Mouse (Mus musculus) intestine, embryonic 16.5 days (tissue): ENCODE results near the gene Pkd1. TPM values are rescaled to one million over a fixed set of nuclear protein-coding genes. Genes with fewer than 3 reads are reported as not detected.

Experiments used
- ATAC-seq: fragments of 200-750 bp; cut with Nextera tagmentation; 2 replicates; pipeline ENCODE4 v1.8.0; 2017; ENCODE audit warnings: moderate TSS enrichment, moderate library complexity
- H3K27ac ChIP-seq: fragments of 300-500 bp; sonication (generic); 2 replicates; pipeline ENCODE4 v1.5.1; 2014; ENCODE audit warnings: mild to moderate bottlenecking, low read length
- H3K27me3 ChIP-seq: fragments of 300-500 bp; sonication (generic); replicated peaks from 2 replicates; pipeline ENCODE4 v1.6.1; 2014; ENCODE audit warnings: low read length, control low read depth, mixed read lengths; ENCODE audit not compliant: control insufficient read depth, insufficient read depth
- H3K36me3 ChIP-seq: fragments of 300-500 bp; sonication (generic); 2 replicates; pipeline ENCODE4 v1.6.1; 2014; ENCODE audit warnings: low read length, control low read depth; ENCODE audit not compliant: control insufficient read depth, insufficient read depth
- H3K4me1 ChIP-seq: fragments of 300-500 bp; sonication (generic); 2 replicates; pipeline ENCODE4 v1.6.1; 2014; ENCODE audit warnings: low read length, control low read depth, mixed read lengths; ENCODE audit not compliant: control insufficient read depth, insufficient read depth
- H3K4me2 ChIP-seq: fragments of 300-500 bp; sonication (generic); 2 replicates; pipeline ENCODE4 v1.6.1; 2014; ENCODE audit warnings: low read depth, low read length, control low read depth
- H3K4me3 ChIP-seq: fragments of 300-500 bp; sonication (generic); 2 replicates; pipeline ENCODE4 v1.5.1; 2014; ENCODE audit warnings: mild to moderate bottlenecking, low read length
- H3K9ac ChIP-seq: fragments of 300-500 bp; sonication (generic); 2 replicates; pipeline ENCODE4 v1.6.1; 2014; ENCODE audit warnings: low read depth, low read length
- H3K9me3 ChIP-seq: fragments of 300-500 bp; sonication (generic); 2 replicates; pipeline ENCODE4 v1.6.1; 2016; ENCODE audit warnings: low read length, control low read depth; ENCODE audit not compliant: control insufficient read depth
- WGBS: fragments of 180-500 bp; shearing (Covaris S2); extraction: QIAGEN DNeasy Blood & Tissue Kit; methylation state at CpG from one replicate; pipeline ENCODE4 v1.1.7; 2014; 5-methylcytosine and 5-hydroxymethylcytosine counted together
- polyA plus RNA-seq: library from polyadenylated mRNA; unstranded; fragments of >200 nt; fragmentation: Nextera tagmentation; extraction: Ambion mirVana; gene quantifications from 2 replicates; pipeline ENCODE4 v1.2.1, GENCODE M21; 2015

The Pkd1 gene
- polyA plus RNA-seq, 1 experiment from 2014 or later: 13.5 TPM

GRCm38 (mm10) chr17:24559146-24559545, 9.5 kb downstream of the Pkd1 start:
- no peak overlapping the region for H3K4me3 ChIP-seq
- peak overlapping the region; percentile 88 for H3K27ac ChIP-seq
- H3K4me2 ChIP-seq: peak overlapping the region; percentile 21; the same call in 1 of the 2 replicates
- peaks cover 19% of the 10 kb centered on the region for H3K4me1 ChIP-seq
- H3K9me3 ChIP-seq: no peaks in the 10 kb centered on the region
- peak; percentile 39; the same call in 1 of the 2 replicates for ATAC-seq
- H3K36me3 ChIP-seq: no peaks in the 10 kb centered on the region
- 65% methylated on average over 3 of the region's 3 CpGs for whole genome bisulfite sequencing
- no peak overlapping the region for H3K9ac ChIP-seq
- H3K27me3 ChIP-seq: no peaks in the 10 kb centered on the region

- ATAC-seq: no peak
- no peak overlapping the region for H3K4me3 ChIP-seq
- peaks cover 19% of the 10 kb centered on the region for H3K4me1 ChIP-seq
- no peak overlapping the region for H3K9ac ChIP-seq
- 90% methylated on average over 5 of the region's 5 CpGs for WGBS
- H3K9me3 ChIP-seq: no peaks in the 10 kb centered on the region
- H3K36me3 ChIP-seq: no peaks in the 10 kb centered on the region
- no peaks in the 10 kb centered on the region for H3K27me3 ChIP-seq
- no peak overlapping the region for H3K27ac ChIP-seq
- no peak overlapping the region for H3K4me2 ChIP-seq
Measured at GRCm38 (mm10) chr17:24560301-24561028, 10.8 kb downstream of the Pkd1 start.

DNA sequence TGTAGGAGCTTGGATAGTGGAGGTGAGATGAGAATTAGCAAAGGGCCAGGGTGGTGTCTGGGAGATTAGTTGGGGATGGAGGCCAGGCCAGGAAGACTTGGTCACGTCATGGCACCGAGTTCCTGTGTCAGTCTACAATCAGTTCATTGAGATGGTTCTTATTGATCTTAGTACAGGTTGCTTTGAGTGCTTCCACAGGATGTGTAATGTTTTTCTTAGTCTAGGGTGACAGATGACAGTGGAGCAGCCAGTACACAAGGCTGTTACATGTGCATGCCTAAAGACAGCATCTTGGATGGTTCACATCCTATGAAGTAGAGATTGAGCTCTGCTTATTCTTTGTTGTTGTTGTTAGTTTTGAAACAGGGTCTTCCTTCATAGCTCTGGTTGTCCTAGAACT, 12.0 kb downstream of the Pkd1 start:
- Histone ChIP-seq H3K27ac (no peak overlapping the region), H3K9me3 (no peaks in the 10 kb centered on the region), H3K4me2 (no peak overlapping the region), H3K27me3 (no peaks in the 10 kb centered on the region), H3K9ac (no peak overlapping the region), H3K4me1 (peaks cover 25% of the 10 kb centered on the region), H3K36me3 (no peaks in the 10 kb centered on the region), H3K4me3 (no peak overlapping the region)
- ATAC-seq: no peak
- 93% methylated on average over 2 of the region's 2 CpGs for WGBS

GRCm38 (mm10) chr17:24563638-24564037, 14.0 kb downstream of the Pkd1 start:
- WGBS: 75% methylated on average over 5 of the region's 5 CpGs
- H3K9ac ChIP-seq: no peak overlapping the region

GRCm38 (mm10) chr17:24564422-24564821, 14.8 kb downstream of the Pkd1 start:
- Histone ChIP-seq H3K4me3 (no peak overlapping the region), H3K9ac (no peak overlapping the region), H3K27ac (no peak overlapping the region), H3K4me1 (peaks cover 17% of the 10 kb centered on the region), H3K9me3 (no peaks in the 10 kb centered on the region), H3K4me2 (no peak overlapping the region), H3K27me3 (no peaks in the 10 kb centered on the region), H3K36me3 (no peaks in the 10 kb centered on the region)
- no peak for ATAC-seq
- 89% methylated on average over 4 of the region's 4 CpGs for WGBS

More at GRCm38 (mm10) chr17:24563638-24564037, 14.0 kb downstream of the Pkd1 start:
- H3K4me1 ChIP-seq: peaks cover 24% of the 10 kb centered on the region
- no peaks in the 10 kb centered on the region for H3K36me3 ChIP-seq
- no peak for ATAC-seq
- H3K4me3 ChIP-seq: no peak overlapping the region
- no peak overlapping the region for H3K27ac ChIP-seq
- no peaks in the 10 kb centered on the region for H3K9me3 ChIP-seq
- no peak overlapping the region for H3K4me2 ChIP-seq
- no peaks in the 10 kb centered on the region for H3K27me3 ChIP-seq

- no peaks in the 10 kb centered on the region for H3K36me3 ChIP-seq
- 75% methylated on average over 3 of the region's 3 CpGs for WGBS
- H3K27me3 ChIP-seq: no peaks in the 10 kb centered on the region
- no peak for ATAC-seq
- no peak overlapping the region for H3K27ac ChIP-seq
- no peak overlapping the region for H3K4me3 ChIP-seq
- H3K4me1 ChIP-seq: peaks cover 16% of the 10 kb centered on the region
- H3K9ac ChIP-seq: no peak overlapping the region
- H3K9me3 ChIP-seq: no peaks in the 10 kb centered on the region
- H3K4me2 ChIP-seq: no peak overlapping the region
Measured at GRCm38 (mm10) chr17:24565092-24565491, 15.5 kb downstream of the Pkd1 start.

DNA sequence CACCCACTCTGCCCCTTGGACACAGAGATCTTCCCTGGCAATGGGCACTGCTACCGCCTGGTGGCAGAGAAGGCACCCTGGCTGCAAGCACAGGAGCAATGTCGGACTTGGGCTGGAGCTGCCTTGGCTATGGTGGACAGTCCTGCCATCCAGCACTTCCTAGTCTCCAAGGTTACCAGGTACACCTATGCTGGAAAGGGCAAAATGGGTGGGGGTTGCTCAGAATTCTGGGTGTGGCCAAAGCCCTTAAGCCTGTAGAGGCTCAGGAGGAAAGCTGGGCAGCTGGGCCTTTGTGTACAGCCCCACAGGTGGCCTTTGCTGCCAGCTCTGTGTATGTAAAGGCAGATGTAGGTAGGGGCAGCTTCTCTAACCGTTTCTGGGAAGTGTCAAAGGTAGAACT, 16.2 kb downstream of the Pkd1 start:
- H3K9ac ChIP-seq: no peak overlapping the region
- H3K4me2 ChIP-seq: no peak overlapping the region
- 79% methylated on average over 3 of the region's 3 CpGs for WGBS
- H3K27ac ChIP-seq: no peak overlapping the region
- H3K4me1 ChIP-seq: peaks cover 16% of the 10 kb centered on the region
- ATAC-seq: 0 out of 2 replicates have a peak, but pooled peaks have one; percentile 12
- H3K36me3 ChIP-seq: no peaks in the 10 kb centered on the region
- H3K9me3 ChIP-seq: no peaks in the 10 kb centered on the region
- H3K4me3 ChIP-seq: no peak overlapping the region
- no peaks in the 10 kb centered on the region for H3K27me3 ChIP-seq

DNA sequence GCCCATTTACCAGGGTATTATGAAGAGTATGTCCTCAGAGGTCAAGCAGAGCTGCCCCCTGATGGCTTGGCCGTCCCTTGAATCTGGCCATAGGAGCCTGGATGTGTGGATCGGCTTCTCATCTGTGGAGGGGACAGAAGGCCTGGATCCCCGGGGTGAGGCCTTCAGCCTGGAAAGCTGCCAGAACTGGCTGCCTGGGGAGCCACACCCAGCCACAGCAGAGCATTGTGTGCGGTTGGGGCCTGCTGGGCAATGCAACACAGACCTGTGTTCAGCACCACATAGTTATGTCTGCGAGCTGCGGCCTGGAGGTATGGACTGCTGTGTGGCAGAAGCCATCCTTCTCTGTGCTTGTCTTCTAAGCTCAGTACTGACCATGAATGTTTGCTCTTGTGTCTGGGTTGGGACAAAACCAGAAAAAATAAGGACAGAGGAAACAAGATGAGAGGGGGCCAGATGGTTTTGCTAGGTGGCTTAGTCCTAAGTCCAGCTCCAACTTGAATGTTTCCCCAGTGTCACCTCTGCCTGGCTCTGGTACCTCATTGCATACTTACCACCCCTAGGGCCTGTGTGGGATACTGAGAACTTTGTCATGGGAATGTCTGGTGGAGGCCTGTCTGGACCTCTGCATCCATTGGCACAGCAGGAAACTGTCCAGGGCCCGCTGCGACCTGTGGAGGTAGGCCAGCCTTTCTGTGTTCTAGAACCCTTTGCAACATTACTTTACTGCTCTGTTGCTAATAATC, 17.6 kb downstream of the Pkd1 start:
- H3K9me3 ChIP-seq: no peaks in the 10 kb centered on the region
- H3K4me3 ChIP-seq: no peak overlapping the region
- no peaks in the 10 kb centered on the region; the same call in 1 of the 2 replicates for H3K36me3 ChIP-seq
- H3K27me3 ChIP-seq: no peaks in the 10 kb centered on the region
- H3K4me1 ChIP-seq: peaks cover 16% of the 10 kb centered on the region
- no peak overlapping the region for H3K4me2 ChIP-seq
- peak overlapping the region; percentile 40 for H3K27ac ChIP-seq
- peak; percentile 91 for ATAC-seq
- peak overlapping the region; percentile 30; the same call in 1 of the 2 replicates for H3K9ac ChIP-seq
- WGBS: 49% methylated on average over 8 of the region's 8 CpGs

DNA sequence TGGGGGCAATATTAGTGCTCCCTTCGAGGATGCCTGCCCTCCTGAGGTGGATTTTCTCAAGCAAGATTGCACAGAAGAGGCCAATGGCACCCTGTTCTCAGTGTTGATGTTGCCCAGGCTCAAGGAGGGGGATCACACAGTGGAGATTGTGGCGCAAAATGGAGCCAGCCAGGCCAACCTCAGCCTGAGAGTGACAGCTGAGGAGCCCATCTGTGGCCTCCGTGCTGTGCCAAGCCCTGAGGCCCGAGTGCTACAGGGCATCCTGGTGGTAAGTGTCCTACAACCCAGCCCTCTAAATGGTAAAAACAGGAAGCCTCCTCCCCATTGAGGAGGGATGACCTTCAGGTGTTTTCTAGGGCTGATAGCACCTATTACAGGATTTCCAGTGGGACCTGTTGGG, 20.2 kb downstream of the Pkd1 start:
- H3K27me3 ChIP-seq: no peaks in the 10 kb centered on the region
- H3K9me3 ChIP-seq: no peaks in the 10 kb centered on the region
- peaks cover 16% of the 10 kb centered on the region for H3K4me1 ChIP-seq
- 92% methylated on average over 4 of the region's 4 CpGs for WGBS
- no peak for ATAC-seq
- no peak overlapping the region for H3K4me3 ChIP-seq
- peaks cover 2% of the 10 kb centered on the region; the same call in 1 of the 2 replicates for H3K36me3 ChIP-seq
- H3K4me2 ChIP-seq: no peak overlapping the region
- no peak overlapping the region for H3K27ac ChIP-seq
- H3K9ac ChIP-seq: no peak overlapping the region
